Mouse (Mus musculus): ENCODE results near the gene Ppm1g. TPM values are rescaled to one million over a fixed set of nuclear protein-coding genes. Genes with fewer than 3 reads are reported as not detected.

Ppm1g gene
- polyA plus RNA-seq, 1 experiment from 2014 or later = 145 TPM

- H3K4me2 ChIP-seq (ENCODE audit: low read length) = peak overlapping the region; percentile 42; the same call in 1 of the 2 replicates
- peak; percentile 50 for DNase-seq (ENCODE audit: low spot score)
- peaks cover 14% of the 10 kb centered on the region for H3K4me1 ChIP-seq (replicated peaks; ENCODE audit: control insufficient read depth, insufficient read depth, low read length)
- H3K27ac ChIP-seq (ENCODE audit: low read depth) = peak overlapping the region; percentile 69
- no peak for ATAC-seq (replicated peaks; ENCODE audit: low FRiP score, low TSS enrichment, low read depth)
- no peak overlapping the region for H3K4me3 ChIP-seq (ENCODE audit: low read depth, low read length)
- H3K27me3 ChIP-seq (replicated peaks; ENCODE audit: control insufficient read depth, insufficient read depth, low read length) = no peaks in the 10 kb centered on the region
- H3K36me3 ChIP-seq (ENCODE audit: control insufficient read depth, insufficient read depth, low read length) = peaks cover 82% of the 10 kb centered on the region
- 88% methylated on average over 8 of the region's 8 CpGs for WGBS
- H3K9ac ChIP-seq (ENCODE audit: low read length) = no peak overlapping the region
- H3K9me3 ChIP-seq (ENCODE audit: control insufficient read depth, low read length) = no peaks in the 10 kb centered on the region
Observed at GRCm38 (mm10) chr5:31253806-31254205, 33.3 kb upstream of the Ppm1g start.

DNA sequence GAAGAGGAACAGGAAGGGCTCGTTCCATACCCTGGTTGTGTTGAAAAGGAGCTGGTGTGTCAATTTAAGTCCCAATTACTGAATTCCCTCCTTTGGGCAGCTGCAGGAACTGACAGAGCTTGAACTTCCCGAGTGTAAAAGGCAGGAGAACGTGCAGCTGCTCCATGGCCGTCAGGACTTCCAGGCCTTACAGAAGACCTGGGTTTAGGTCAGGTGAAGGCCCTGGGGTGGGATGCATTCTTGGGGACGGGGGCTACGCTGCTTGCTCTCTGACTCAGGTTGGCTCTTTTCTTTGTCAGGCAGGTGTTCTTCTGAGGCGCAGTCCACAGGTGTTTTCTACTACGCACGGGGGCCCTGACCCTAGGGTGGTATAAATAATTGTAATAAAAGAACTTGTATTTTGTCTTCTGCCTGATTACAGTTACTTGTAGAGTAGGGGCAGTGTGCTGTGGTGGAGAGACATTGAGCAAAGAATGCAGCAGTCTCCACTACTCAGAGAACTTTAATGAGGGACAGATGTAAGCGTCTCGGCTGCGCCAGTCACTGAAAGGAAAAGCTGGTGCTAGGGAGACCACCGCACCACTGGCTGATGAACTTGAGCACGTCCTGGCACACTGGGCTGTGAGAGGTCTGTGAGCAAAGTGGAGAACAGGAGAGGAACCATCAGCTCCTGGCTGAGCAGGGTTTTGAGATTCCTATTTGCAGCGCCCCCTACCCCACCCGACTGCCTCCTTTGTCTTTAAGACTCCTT lies 32.5 kb upstream of the Ppm1g start:
- Histone ChIP-seq H3K9me3 (ENCODE audit: control insufficient read depth, low read length) (no peaks in the 10 kb centered on the region), H3K4me1 (replicated peaks; ENCODE audit: control insufficient read depth, insufficient read depth, low read length) (peaks cover 14% of the 10 kb centered on the region), H3K27me3 (replicated peaks; ENCODE audit: control insufficient read depth, insufficient read depth, low read length) (no peaks in the 10 kb centered on the region), H3K4me3 (ENCODE audit: low read depth, low read length) (peak overlapping the region; percentile 35), H3K27ac (ENCODE audit: low read depth) (0 out of 2 replicates have a peak overlapping the region, but pooled peaks have one; percentile 67), H3K4me2 (ENCODE audit: low read length) (peak overlapping the region; percentile 42), H3K36me3 (ENCODE audit: control insufficient read depth, insufficient read depth, low read length) (peaks cover 84% of the 10 kb centered on the region), H3K9ac (ENCODE audit: low read length) (peak overlapping the region; percentile 39; the same call in 1 of the 2 replicates)
- DNase-seq (ENCODE audit: low spot score) (peak; percentile 50), ATAC-seq (replicated peaks; ENCODE audit: low FRiP score, low TSS enrichment, low read depth) (no peak)
- 78% methylated on average over 16 of the region's 16 CpGs for WGBS

DNA sequence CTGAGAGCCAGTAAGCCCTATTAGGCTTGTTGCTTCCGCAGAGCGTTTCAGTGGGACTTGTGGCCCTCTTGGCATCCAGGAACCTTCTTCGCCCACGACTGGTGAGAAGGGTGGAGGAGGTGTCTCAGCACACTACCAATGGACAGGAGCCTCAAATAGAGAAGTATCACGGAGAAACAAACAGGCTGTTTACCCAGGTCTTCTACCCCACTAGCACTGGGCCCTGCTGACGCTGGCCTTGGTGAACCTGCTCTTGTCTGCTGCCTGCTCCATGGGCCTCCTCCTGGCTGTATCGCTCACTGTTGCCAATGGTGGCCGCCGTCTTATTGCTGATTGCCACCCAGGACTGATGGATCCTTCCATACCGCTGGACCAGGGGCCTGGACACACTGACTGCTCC lies 31.7 kb upstream of the Ppm1g start:
- ATAC-seq (replicated peaks; ENCODE audit: low FRiP score, low TSS enrichment, low read depth) (no peak), DNase-seq (ENCODE audit: low spot score) (no peak)
- peak overlapping the region; percentile 35 for H3K4me3 ChIP-seq (ENCODE audit: low read depth, low read length)
- H3K27me3 ChIP-seq (replicated peaks; ENCODE audit: control insufficient read depth, insufficient read depth, low read length) = no peaks in the 10 kb centered on the region
- H3K4me2 ChIP-seq (ENCODE audit: low read length) = peak overlapping the region; percentile 42
- H3K9me3 ChIP-seq (ENCODE audit: control insufficient read depth, low read length) = no peaks in the 10 kb centered on the region
- WGBS = 54% methylated on average over 10 of the region's 10 CpGs
- peak overlapping the region; percentile 67 for H3K27ac ChIP-seq (ENCODE audit: low read depth)
- peaks cover 84% of the 10 kb centered on the region for H3K36me3 ChIP-seq (ENCODE audit: control insufficient read depth, insufficient read depth, low read length)
- peaks cover 14% of the 10 kb centered on the region for H3K4me1 ChIP-seq (replicated peaks; ENCODE audit: control insufficient read depth, insufficient read depth, low read length)
- peak overlapping the region; percentile 39 for H3K9ac ChIP-seq (ENCODE audit: low read length)

- DNase-seq (ENCODE audit: low spot score) (peak; percentile 81), ATAC-seq (replicated peaks; ENCODE audit: low FRiP score, low TSS enrichment, low read depth) (peak; percentile 89)
- 13% methylated on average over 47 of the region's 47 CpGs for WGBS
- Histone ChIP-seq H3K9me3 (ENCODE audit: control insufficient read depth, low read length) (no peaks in the 10 kb centered on the region), H3K4me1 (replicated peaks; ENCODE audit: control insufficient read depth, insufficient read depth, low read length) (peaks cover 14% of the 10 kb centered on the region), H3K36me3 (ENCODE audit: control insufficient read depth, insufficient read depth, low read length) (peaks cover 86% of the 10 kb centered on the region), H3K4me3 (ENCODE audit: low read depth, low read length) (peak within 1 kb of the TSS; percentile 35), H3K27me3 (replicated peaks; ENCODE audit: control insufficient read depth, insufficient read depth, low read length) (no peaks in the 10 kb centered on the region), H3K9ac (ENCODE audit: low read length) (peak within 1 kb of the TSS; percentile 39), H3K4me2 (ENCODE audit: low read length) (peak within 1 kb of the TSS; percentile 42), H3K27ac (ENCODE audit: low read depth) (peak within 1 kb of the TSS; percentile 67)
Observed at GRCm38 (mm10) chr5:31251541-31252101, 31.1 kb upstream of the Ppm1g start, which contains the start of gene Krtcap3. TSS of gene Krtcap3 (plus strand) at chr5:31251691.

DNA sequence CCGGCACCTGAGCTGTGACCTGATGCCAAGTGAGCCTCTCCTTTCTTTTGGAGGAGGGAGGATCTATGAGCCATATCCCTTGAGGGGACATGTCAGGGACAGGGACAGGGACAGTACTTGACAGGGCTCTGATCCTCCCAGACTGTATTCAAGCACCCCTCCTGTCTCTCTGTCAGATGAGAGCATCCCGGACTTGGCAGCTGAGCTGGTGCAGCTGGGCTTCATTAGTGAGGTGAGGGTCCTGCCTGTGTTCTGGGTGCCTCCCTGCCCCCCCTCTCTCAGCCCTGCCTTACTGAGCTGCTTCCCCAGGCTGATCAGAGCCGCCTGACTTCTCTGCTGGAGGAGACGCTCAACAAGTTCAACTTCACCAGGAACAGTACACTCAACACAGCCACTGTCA lies 30.2 kb upstream of the Ppm1g start:
- DNase-seq (ENCODE audit: low spot score) (peak; percentile 57), ATAC-seq (replicated peaks; ENCODE audit: low FRiP score, low TSS enrichment, low read depth) (no peak)
- Histone ChIP-seq H3K9me3 (ENCODE audit: control insufficient read depth, low read length) (no peaks in the 10 kb centered on the region), H3K4me3 (ENCODE audit: low read depth, low read length) (no peak overlapping the region), H3K27me3 (replicated peaks; ENCODE audit: control insufficient read depth, insufficient read depth, low read length) (no peaks in the 10 kb centered on the region), H3K4me2 (ENCODE audit: low read length) (no peak overlapping the region), H3K9ac (ENCODE audit: low read length) (no peak overlapping the region), H3K36me3 (ENCODE audit: control insufficient read depth, insufficient read depth, low read length) (peaks cover 91% of the 10 kb centered on the region), H3K27ac (ENCODE audit: low read depth) (no peak overlapping the region), H3K4me1 (replicated peaks; ENCODE audit: control insufficient read depth, insufficient read depth, low read length) (peaks cover 14% of the 10 kb centered on the region)
- 57% methylated on average over 4 of the region's 4 CpGs for WGBS

- H3K27ac ChIP-seq (ENCODE audit: low read depth) = no peak overlapping the region; the same call in 1 of the 2 replicates
- ATAC-seq (replicated peaks; ENCODE audit: low FRiP score, low TSS enrichment, low read depth) (no peak), DNase-seq (ENCODE audit: low spot score) (no peak)
- no peaks in the 10 kb centered on the region for H3K27me3 ChIP-seq (replicated peaks; ENCODE audit: control insufficient read depth, insufficient read depth, low read length)
- H3K9me3 ChIP-seq (ENCODE audit: control insufficient read depth, low read length) = no peaks in the 10 kb centered on the region
- peak overlapping the region; percentile 80 for H3K4me3 ChIP-seq (ENCODE audit: low read depth, low read length)
- WGBS = 25% methylated on average over 10 of the region's 10 CpGs
- peaks cover 8% of the 10 kb centered on the region for H3K4me1 ChIP-seq (replicated peaks; ENCODE audit: control insufficient read depth, insufficient read depth, low read length)
- H3K36me3 ChIP-seq (ENCODE audit: control insufficient read depth, insufficient read depth, low read length) = peaks cover 37% of the 10 kb centered on the region
- peak overlapping the region; percentile 97 for H3K9ac ChIP-seq (ENCODE audit: low read length)
- peak overlapping the region; percentile 86 for H3K4me2 ChIP-seq (ENCODE audit: low read length)
Observed at GRCm38 (mm10) chr5:31242191-31242590, 21.7 kb upstream of the Ppm1g start.

DNA sequence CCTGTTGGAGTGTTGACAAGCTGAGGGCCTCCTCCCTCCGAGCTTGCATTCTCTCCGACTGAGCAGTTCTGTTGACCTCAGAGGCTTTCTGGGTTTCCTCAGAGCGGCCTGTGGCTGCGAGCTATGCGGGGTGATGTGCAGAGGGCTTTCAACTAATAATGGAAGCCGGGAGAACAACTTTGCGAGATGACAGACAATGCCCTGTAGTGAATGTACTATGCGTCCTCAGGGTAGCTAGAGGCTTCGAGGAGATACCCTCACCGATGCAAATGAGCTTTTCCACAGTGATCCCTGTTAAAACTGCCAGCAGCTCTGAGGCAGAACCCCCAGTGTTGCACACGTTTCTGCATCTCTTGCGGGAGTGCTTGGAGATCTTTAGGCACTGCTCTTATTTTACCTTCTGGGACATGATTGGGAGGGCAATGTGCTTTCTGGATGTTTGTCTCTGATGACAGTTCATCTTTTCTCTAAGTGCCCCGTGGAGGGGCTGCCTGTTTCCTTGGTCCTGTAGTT lies 21.1 kb upstream of the Ppm1g start:
- ATAC-seq (replicated peaks; ENCODE audit: low FRiP score, low TSS enrichment, low read depth) (no peak), DNase-seq (ENCODE audit: low spot score) (no peak)
- H3K4me2 ChIP-seq (ENCODE audit: low read length) = peak overlapping the region; percentile 86
- H3K9ac ChIP-seq (ENCODE audit: low read length) = peak overlapping the region; percentile 97
- H3K36me3 ChIP-seq (ENCODE audit: control insufficient read depth, insufficient read depth, low read length) = peaks cover 30% of the 10 kb centered on the region
- H3K4me1 ChIP-seq (replicated peaks; ENCODE audit: control insufficient read depth, insufficient read depth, low read length) = peaks cover 8% of the 10 kb centered on the region
- peak overlapping the region; percentile 80 for H3K4me3 ChIP-seq (ENCODE audit: low read depth, low read length)
- WGBS = under 1% methylated on average over 13 of the region's 13 CpGs
- no peaks in the 10 kb centered on the region for H3K27me3 ChIP-seq (replicated peaks; ENCODE audit: control insufficient read depth, insufficient read depth, low read length)
- peak overlapping the region; percentile 96 for H3K27ac ChIP-seq (ENCODE audit: low read depth)
- no peaks in the 10 kb centered on the region for H3K9me3 ChIP-seq (ENCODE audit: control insufficient read depth, low read length)

GRCm38 (mm10) chr5:31240637-31241521 lies 20.4 kb upstream of the Ppm1g start, which contains the start of the genes Nrbp1 and Gm9970:
TSS of gene Nrbp1 (plus strand) at chr5:31240864.
TSS of gene Gm9970 (minus strand) at chr5:31241232.
- WGBS = under 1% methylated on average over 79 of the region's 103 CpGs

More at GRCm38 (mm10) chr5:31240637-31241521, 20.4 kb upstream of the Ppm1g start, which contains the start of the genes Nrbp1 and Gm9970:
- H3K4me1 ChIP-seq (replicated peaks; ENCODE audit: control insufficient read depth, insufficient read depth, low read length) = peaks cover 8% of the 10 kb centered on the region
- peak within 1 kb of the TSS; percentile 86 for H3K4me2 ChIP-seq (ENCODE audit: low read length)
- no peaks in the 10 kb centered on the region for H3K9me3 ChIP-seq (ENCODE audit: control insufficient read depth, low read length)
- H3K27me3 ChIP-seq (replicated peaks; ENCODE audit: control insufficient read depth, insufficient read depth, low read length) = no peaks in the 10 kb centered on the region
- ATAC-seq (replicated peaks; ENCODE audit: low FRiP score, low TSS enrichment, low read depth) = peak; percentile 99
- peaks cover 23% of the 10 kb centered on the region for H3K36me3 ChIP-seq (ENCODE audit: control insufficient read depth, insufficient read depth, low read length)
- DNase-seq (ENCODE audit: low spot score) = peak; percentile 92
- peak within 1 kb of the TSS; percentile 97 for H3K9ac ChIP-seq (ENCODE audit: low read length)
- peak within 1 kb of the TSS; percentile 96 for H3K27ac ChIP-seq (ENCODE audit: low read depth)
- H3K4me3 ChIP-seq (ENCODE audit: low read depth, low read length) = peak within 1 kb of the TSS; percentile 80

All from intestine, embryonic 14.5 days (tissue).